Mouse (Mus musculus): ENCODE data around the gene Zrsr1.

DNA sequence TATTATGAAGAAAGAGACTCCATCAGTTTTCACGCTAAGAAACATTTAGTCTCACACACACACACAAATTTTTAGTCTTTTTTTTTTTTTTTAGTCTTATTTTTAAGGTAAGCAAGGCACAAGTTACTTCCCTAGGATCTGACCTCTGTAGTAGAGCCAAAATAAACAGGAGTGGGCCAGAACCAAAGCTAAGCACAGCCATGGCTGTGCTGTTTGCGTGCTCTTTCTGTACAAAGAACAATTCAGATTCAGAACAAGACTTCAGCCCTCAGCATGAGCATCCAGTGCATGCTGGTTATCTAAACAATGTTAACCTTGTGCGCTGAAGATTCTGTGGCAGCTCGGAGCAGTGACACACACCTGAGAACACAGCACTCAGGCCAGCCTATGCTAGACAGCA is 7.4 kb upstream of the Zrsr1 start:
- TF ChIP-seq GATA1 (IDR thresholded peaks at IDR 0.05; ENCODE audit: low read length) (no peak), TAL1 (IDR thresholded peaks at IDR 0.05; ENCODE audit: low read length) (no peak)
